Mouse (Mus musculus) E14TG2a.4 (cell line): Measurements from ENCODE around the gene Dnajb4.

Experiments used
- CTCF ChIP-seq: conservative IDR thresholded peaks from 2 replicates; pipeline ENCODE4 v1.5.1; 2014; ENCODE audit warnings: low read length
- NANOG ChIP-seq: IDR thresholded peaks from 2 replicates; pipeline ENCODE4 v1.6.1; 2014; ENCODE audit warnings: borderline replicate concordance, low read length, mixed read lengths

- no peak for TF ChIP-seq CTCF
- no peak for TF ChIP-seq NANOG
These were observed 38.9 kb downstream of the Dnajb4 start for GRCm38 (mm10) chr3:152171236-152171635.
